Mouse (Mus musculus): ENCODE data around the gene Ceacam10.
"Not testable (repeated sequence)": the region's sequence is repeated elsewhere in the genome, so short reads cannot be mapped to it uniquely, and the experiment has no call there.

Ceacam10 gene

GRCm38 (mm10) chr7:24776918-24777317 is at the start of gene Ceacam10:
Gene Ceacam10, plus strand, starts transcription at chr7:24777206.
- DNase-seq, result not testable (repeated sequence)

DNA sequence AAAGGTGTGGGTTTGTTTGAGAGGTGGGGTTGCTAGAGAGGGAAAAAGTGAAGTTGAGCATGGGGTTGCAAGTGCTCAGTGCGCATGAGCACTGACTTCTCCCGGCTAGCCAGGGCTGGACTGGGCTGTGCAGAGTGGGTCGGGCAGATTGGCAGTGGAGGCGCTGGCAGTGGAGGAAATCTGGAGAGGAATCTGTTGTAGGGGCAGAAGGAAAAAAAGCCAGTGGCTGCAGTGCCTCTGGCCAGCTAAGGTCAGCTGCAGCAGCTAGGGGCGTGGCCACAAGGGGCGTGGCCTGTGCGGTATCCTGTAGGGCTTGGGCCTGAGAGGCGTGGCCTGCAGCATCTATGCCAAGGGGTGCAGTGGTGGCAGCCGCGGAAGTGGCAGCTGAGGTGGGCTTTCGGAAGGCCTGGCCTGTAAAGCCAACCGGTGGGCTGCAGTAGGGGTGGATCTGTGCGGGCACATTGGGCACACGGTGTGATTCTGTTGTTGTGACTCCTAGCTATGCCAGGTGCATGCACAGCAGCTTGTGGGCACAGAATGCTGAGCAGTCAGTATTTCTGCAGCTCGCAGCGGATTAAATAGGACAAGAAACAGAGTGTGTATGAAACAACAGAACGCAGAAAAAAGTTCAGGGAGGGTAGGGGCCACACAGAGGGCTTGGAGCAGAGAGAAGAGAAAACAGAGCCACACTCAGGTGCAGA is 40.9 kb upstream of the Ceacam10 start:
- DNase-seq, result peak; percentile 62

DNA sequence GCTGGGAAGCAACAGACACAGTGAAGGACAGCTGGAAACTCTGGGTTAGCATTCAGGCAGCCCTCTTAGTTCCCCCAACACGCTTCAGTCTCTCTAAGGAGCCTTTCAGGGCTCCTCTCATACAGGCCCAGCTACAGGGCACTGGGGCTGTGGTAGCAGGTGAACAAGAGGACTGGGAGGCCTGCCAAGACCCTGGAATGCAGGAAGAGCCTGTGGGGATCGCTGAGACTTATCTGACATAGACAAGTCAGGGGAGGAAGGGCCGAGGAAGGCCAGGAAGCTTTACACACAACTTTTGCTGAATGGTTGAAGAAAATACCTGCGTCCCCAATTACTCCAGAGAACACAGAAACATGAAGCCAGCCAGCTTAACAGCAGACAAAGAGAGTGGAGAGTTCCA is 26.3 kb upstream of the Ceacam10 start:
- DNase-seq, result peak; percentile 10

- no peak for DNase-seq
These were observed 25.4 kb upstream of the Ceacam10 start for GRCm38 (mm10) chr7:24751610-24752009.

- DNase-seq, result no peak
These were observed 23.5 kb upstream of the Ceacam10 start for GRCm38 (mm10) chr7:24753476-24753875.

DNA sequence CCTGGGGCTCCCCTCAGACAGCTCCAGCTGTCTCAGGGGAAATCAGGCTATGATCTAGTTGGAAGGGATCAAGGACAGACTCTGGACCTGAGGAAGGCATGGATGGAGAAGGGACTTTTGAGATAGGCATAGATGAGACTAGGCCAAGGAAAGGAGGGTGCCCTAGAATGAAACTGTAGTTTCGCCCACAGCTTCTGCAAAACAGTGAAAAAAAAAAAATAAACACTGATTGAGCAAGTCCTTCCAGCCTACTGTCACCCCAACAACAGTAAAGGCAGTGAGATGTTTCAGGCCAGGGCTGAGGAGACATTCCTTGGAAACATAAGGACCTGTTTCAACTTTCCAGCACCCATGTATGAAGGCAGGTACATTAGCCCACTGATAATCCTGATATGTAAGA is 18.5 kb upstream of the Ceacam10 start:
- DNase-seq, result no peak

GRCm38 (mm10) chr7:24760211-24760610 is 16.8 kb upstream of the Ceacam10 start, which contains the start of gene Cd177:
Gene Cd177, minus strand, starts transcription at chr7:24760311.
- DNase-seq, result no peak

GRCm38 (mm10) chr7:24761161-24761560 is 15.8 kb upstream of the Ceacam10 start:
- no peak for DNase-seq

GRCm38 (mm10) chr7:24762574-24762973 is 14.4 kb upstream of the Ceacam10 start:
- no peak for DNase-seq

DNA sequence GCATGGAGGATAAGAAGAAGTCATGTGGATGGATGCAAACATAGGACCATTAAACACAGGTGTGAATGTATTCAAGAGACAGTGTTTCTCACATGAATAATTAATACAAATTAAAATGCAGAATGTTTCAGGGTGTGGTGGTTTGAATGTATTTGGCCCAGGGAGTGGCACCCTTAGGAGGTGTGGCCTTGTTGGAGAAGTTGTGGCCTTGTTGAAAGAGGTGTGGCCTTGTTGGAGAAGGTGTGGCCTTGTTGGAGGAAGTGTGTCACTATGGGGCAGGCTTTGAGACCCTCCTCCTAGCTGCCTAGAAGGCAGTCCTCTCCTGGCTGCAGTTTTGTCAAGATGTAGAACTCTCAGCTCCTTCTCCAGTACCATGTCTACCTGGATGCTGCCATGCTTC is 5.6 kb upstream of the Ceacam10 start:
- no peak for DNase-seq

GRCm38 (mm10) chr7:24773942-24774535 is 3.0 kb upstream of the Ceacam10 start:
- no peak for DNase-seq

GRCm38 (mm10) chr7:24776145-24776544 is 861 bp upstream of the Ceacam10 start:
- no peak for DNase-seq

DNA sequence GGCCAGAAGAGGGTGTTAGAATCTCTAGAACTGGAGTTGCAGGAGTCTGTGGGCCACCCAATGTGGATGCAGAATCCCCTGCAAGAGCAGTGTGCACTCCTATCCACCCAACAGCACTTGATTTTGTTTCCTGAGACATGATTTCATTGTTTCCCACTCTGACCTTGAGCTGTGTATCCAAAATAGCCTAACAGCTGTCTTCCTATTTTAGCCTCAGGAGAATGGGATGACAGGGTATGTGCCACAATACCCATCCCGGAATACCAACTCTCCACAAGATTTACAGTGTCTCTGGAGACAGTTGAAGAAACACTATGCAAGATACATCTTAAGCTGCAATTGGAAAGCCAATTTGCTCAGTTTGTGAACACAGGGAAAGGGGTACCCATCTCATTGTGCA is 20.9 kb downstream of the Ceacam10 start:
- DNase-seq, result no peak

DNA sequence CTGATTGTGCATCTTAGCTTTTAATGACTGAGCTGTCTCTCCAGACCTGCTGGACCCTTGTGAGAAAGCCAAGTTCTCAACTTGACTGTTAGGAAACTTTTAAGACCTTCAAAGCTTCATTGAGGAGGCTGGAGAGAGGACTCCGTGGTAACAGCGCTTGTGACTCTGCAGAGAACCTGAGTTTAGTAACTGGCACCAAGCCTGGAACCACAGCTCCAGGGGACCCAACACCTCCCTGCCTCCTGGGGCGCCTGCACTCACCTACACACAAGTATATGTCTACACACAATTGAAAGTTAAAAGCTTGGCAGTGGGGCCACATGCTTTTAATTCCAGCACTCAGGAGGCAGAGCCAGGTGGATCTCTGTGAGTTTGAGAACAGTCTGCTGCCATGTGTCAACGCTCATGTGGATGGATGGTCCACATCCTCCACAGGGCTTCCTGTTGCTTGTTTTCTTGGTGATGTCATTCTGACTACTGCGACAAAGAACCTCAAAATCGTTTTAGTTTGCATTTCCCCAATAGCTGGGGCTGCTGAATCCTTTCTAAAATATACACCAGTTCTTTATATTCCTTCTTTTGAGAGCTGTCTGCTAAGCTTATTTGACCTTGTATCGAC is 25.3 kb downstream of the Ceacam10 start:
- DNase-seq, result no peak

DNA sequence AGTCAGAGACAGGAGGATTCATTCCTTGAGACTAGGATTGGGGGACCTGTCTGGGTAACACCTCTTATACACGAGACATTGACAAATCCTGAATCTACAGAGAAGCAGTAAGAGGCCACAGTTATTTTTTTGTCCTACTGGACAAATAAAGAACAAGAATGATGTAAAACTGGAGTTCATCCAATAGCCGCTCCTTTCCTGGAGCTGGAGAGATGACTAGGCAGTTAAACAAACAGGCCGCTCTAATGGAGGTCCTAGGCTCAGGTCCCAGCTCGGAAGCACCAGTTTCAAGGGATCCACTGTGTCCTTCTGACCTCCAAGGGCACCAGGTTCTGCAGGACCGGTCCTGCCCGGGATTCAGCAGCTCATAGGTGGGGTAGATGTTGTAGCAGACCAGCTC is 27.8 kb downstream of the Ceacam10 start:
- no peak for DNase-seq

GRCm38 (mm10) chr7:24809041-24809440 is 32.0 kb downstream of the Ceacam10 start:
- DNase-seq, result no peak

- peak; percentile 83 for DNase-seq
These were observed 40.5 kb downstream of the Ceacam10 start for GRCm38 (mm10) chr7:24817502-24817901.

GRCm38 (mm10) chr7:24824452-24824851 is 47.4 kb downstream of the Ceacam10 start:
- DNase-seq, result no peak

GRCm38 (mm10) chr7:24827181-24827580 is 50.2 kb downstream of the Ceacam10 start:
- DNase-seq, result no peak

Data from kidney, postnatal 10 days (tissue).